Mouse (Mus musculus) liver, embryonic 14.5 days (tissue): ENCODE data around the gene Phf14.

Source experiments
- CTCF ChIP-seq: IDR thresholded peaks from 2 replicates; pipeline ENCODE4 v1.5.1; 2016; ENCODE audit warnings: antibody characterized with exemption, low read depth, control low read depth
- EP300 ChIP-seq: IDR thresholded peaks from 2 replicates; pipeline ENCODE4 v1.6.1; 2016; ENCODE audit warnings: antibody characterized with exemption, low read depth

DNA sequence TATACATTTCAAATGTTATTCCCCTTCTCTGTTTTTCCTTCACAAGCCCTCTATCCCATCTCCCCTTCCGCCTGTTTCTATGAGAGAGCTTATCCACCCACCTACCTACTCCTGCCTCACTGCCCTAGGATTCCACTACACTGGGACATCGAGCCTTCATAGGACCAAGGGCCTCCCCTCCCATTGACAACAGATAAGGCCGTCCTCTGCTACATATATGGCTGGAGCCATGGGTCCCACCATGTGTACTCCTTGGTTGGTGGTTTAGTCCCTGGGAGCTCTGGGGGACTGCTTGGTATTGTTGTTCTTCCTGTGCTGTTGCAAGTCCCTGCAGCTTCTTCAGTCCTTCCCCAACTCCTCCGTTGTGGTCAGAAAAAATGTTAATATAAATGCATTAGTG lies 97.8 kb downstream of the Phf14 start:
- TF ChIP-seq CTCF = no peak
- no peak for TF ChIP-seq EP300
